Mouse (Mus musculus): Measurements from ENCODE around the gene Ica1l.

GRCm38 (mm10) chr1:60076411-60076810 is 33.4 kb upstream of the Ica1l start:
- TF ChIP-seq CTCF (conservative IDR thresholded peaks at IDR 0.05; ENCODE audit: insufficient read depth, insufficient read length, low read depth, low read length) (no peak), POLR2A (IDR thresholded peaks at IDR 0.05; ENCODE audit: low read depth, low read length) (no peak)
